Mouse (Mus musculus): ENCODE measurements around the gene Dpf1.

Gene Dpf1

GRCm38 (mm10) chr7:29288942-29289638, 14.7 kb upstream of the Dpf1 start, which contains the start of gene Ppp1r14a:
TSS of gene Ppp1r14a (plus strand) at chr7:29289308.
- peak; percentile 72 to 78 for DNase-seq

- DNase-seq: no peak
Measured at GRCm38 (mm10) chr7:29289856-29290255, 13.9 kb upstream of the Dpf1 start.

GRCm38 (mm10) chr7:29290691-29291485, 12.9 kb upstream of the Dpf1 start:
- DNase-seq: no peak

- peak; percentile 72 to 82 for DNase-seq
Measured at GRCm38 (mm10) chr7:29291616-29292457, 11.9 kb upstream of the Dpf1 start.

- no peak for DNase-seq
Measured at GRCm38 (mm10) chr7:29292458-29293098, 11.2 kb upstream of the Dpf1 start.

GRCm38 (mm10) chr7:29293131-29294065, 10.4 kb upstream of the Dpf1 start:
- DNase-seq: no peak

- no peak for DNase-seq
Measured at GRCm38 (mm10) chr7:29294111-29294761, 9.5 kb upstream of the Dpf1 start.

GRCm38 (mm10) chr7:29295861-29296647, 7.7 kb upstream of the Dpf1 start:
- DNase-seq: no peak

GRCm38 (mm10) chr7:29296998-29297397, 6.8 kb upstream of the Dpf1 start:
- DNase-seq: peak; percentile 63 to 76

- DNase-seq: peak; percentile 77 to 82
Measured at GRCm38 (mm10) chr7:29301127-29301566, 2.6 kb upstream of the Dpf1 start.

GRCm38 (mm10) chr7:29302641-29303040, 1.1 kb upstream of the Dpf1 start:
- DNase-seq: no peak

- peak in 1 of 2 experiments; percentile 29 for DNase-seq
Measured at GRCm38 (mm10) chr7:29304463-29305262, 912 bp downstream of the Dpf1 start.

- peak in 1 of 2 experiments; percentile 34 for DNase-seq
Measured at GRCm38 (mm10) chr7:29305263-29305988, 1.7 kb downstream of the Dpf1 start.

- no peak for DNase-seq
Measured at GRCm38 (mm10) chr7:29306108-29306507, 2.4 kb downstream of the Dpf1 start.

GRCm38 (mm10) chr7:29306619-29307018, 2.9 kb downstream of the Dpf1 start:
- DNase-seq: peak in 1 of 2 experiments; percentile 63

- DNase-seq: peak; percentile 96 to 97
Measured at GRCm38 (mm10) chr7:29307350-29308104, 3.8 kb downstream of the Dpf1 start.

GRCm38 (mm10) chr7:29309221-29309721, 5.5 kb downstream of the Dpf1 start:
- peak; percentile 46 to 63 for DNase-seq

All from cerebellum, postnatal 36 days (tissue).